Mouse (Mus musculus): ENCODE data around the gene Polrmt.
A peak's percentile ranks its signal among the peaks of the same experiment; 100 is the strongest.

Gene Polrmt

DNA sequence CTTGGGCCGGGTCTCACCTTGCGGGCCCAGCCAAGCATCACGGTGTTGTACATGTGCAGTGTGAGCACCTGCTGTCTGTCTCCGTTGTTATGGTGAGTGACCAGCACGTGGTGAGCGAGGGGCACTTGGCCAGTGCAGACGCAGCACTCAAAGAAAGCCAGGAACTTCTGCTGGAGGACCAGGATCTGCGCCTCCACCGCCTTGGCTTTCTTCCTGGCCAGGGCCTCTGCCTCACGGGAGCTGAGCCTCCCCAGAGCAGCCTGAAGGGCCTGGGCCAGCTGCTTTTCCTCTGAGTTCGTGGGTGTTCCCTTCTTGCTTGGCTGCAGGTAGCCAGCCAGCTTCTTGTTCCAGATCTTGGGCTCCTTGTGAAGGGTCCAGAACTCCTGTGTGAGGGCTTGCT is 3.2 kb downstream of the Polrmt start:
- DNase-seq (ENCODE audit: low spot score), result no peak

DNA sequence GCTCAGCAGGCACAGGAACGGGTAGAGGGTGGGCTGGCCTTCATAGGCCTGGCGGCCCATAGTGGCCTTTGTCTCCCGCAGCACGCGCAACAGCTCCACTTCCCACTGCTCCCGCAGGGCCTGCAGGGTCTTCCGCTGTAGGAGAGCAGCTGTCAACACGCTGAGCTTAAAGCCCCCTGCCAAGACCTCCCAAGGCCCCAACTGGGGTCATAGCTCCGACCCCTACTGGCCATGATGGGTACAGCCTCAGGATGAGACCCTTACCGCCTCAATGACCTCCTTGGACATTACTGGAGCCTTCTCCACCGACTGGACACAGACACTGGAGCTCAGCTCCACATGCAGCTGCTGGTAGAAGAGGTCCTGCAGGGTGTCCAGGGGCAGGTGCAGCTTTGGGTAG is 5.5 kb downstream of the Polrmt start:
- peak; percentile 37 for DNase-seq (ENCODE audit: low spot score)

DNA sequence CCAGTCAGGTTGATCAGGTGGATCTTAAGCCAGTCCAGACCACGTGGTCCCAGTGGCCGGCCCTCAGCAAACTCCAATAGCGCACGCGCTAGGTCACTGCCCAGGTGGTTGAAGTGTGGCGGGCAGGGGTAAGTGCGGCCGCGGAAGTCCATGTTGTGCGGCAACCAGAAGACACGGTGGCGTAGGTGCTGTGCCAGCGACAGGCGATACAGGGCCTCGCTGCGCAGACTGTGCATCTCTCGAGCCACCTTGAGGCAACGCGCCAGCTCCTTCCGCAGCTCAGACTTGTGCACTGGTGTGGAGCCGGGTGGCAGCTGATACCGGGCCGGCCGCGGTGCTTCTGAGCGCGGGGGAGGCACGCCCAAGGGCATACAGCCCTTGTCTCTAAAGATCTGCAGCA is 7.1 kb downstream of the Polrmt start:
- no peak for DNase-seq (ENCODE audit: low spot score)

DNA sequence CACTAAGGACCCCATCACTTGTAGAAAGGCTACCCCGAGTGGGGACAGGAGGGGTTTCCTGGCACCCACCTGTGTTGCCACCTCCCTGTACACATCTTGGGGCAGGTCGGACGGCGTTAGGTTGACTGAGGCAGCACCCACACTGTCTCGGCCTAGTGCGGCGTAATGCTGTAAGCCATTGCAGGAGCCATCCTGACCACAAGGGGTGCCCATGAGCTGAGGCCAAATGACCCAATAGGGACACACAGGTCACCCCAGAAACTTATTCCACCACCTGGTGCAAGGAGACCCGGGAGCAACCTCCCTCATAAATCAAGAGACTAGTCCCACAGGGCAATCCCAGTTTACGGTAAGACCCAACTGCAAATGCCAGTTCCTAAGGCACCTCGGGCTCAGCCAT is 8.1 kb downstream of the Polrmt start:
- DNase-seq (ENCODE audit: low spot score), result peak; percentile 19

DNA sequence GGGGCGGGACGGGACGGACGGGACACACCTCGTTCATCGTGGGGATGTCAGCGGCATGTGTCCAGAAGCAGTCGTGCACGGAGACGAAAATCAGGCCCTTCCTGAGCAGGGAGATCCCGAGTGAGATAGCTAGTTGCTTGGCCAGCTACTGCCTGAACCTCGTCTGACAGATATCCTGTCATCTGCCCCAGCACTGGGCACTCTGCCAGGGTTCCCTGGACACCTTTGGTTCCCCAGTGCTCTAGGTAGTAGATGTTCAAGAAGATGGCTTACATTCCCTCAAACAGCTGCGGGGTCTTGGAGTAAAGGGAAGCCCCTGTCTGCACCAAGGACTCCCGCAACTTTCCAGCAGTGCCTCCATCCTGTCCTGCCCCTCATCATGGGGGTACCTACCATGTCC is 9.7 kb downstream of the Polrmt start:
- DNase-seq (ENCODE audit: low spot score), result no peak

DNA sequence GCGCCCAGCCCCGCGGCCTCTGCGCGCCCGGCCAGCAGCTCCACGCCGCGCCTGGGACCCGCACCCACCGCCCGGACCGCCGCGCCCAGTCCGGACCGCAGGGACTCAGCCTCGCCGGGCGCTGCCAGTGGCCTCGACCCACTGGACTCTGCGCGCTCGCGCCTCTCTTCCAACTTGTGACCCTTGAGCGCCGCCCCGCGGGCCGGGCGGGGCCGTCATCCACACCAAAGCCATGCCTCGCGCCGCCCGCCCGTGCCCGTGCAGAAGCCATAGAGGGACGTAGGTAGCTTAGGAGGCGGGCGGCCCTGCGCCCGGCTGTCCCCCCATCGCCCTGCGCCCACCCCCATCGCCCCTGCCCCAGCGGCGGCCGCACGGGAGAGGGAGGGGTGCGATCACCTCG is 11.0 kb downstream of the Polrmt start:
- DNase-seq (ENCODE audit: low spot score), result peak; percentile 44

DNA sequence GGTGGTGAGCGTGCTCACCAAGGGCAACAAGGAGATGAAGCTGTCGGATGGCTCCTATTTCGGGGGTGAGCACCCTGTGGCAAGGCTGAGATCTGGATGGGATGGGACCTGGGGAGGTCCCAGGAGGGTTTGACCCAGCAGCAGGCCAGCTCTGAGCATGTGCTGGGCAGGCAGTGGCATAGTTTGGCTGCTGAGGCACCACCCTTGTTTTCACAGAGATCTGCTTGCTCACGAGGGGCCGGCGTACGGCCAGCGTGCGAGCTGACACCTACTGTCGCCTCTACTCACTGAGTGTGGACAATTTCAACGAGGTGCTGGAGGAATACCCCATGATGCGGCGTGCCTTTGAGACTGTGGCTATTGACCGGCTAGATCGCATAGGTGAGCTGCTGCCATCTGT is 12.5 kb downstream of the Polrmt start:
- no peak for DNase-seq (ENCODE audit: low spot score)

DNA sequence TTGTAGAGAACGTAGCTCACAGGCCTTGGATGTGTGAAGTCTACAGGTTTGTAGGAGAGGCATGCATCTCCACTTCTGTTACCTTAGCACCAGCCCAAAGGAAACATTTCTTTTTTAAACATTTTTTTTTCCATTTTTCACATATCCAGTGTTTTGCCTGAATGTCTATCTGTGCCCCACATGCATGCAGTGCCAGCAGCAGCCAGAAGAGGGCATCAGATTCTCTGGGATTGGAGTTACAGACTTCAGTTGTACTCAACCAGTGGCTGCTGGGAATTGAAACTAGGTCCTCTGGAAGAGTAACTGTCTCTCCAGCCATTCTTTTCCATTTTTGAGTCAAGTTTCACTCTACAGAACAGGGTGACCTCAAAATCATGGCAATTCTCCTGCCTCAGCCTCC is 13.9 kb downstream of the Polrmt start:
- peak; percentile 40 for DNase-seq (ENCODE audit: low spot score)

DNA sequence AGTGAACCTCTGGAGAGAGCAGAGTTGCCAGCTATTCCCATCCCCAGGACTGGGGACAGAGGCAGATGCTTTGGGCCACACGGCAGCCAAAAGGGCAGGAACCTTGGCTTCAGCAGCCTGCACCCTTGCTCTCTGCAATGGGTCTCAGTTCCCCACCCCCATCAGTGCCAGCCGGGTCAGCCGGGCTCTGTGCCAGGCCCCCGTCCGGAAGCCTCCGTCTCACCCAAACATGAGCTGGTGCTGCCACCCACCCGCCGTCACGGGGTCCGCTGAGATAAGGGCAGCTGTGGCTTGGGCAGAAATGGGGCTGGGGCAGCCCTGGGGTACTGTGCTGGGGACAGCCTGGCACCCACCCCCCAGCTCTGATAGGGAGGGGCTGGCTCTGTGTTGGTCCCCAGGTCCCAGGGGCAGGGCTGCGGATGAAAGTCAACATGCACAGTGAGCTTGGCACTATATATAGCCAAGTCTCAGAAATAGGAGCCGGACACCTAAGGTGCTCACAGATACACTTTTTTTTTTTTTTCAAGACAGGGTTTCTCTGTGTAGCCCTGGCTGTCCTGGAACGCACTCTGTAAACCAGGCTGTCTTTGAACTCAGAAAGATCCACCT is 16.9 kb downstream of the Polrmt start:
- no peak for DNase-seq (ENCODE audit: low spot score)

DNA sequence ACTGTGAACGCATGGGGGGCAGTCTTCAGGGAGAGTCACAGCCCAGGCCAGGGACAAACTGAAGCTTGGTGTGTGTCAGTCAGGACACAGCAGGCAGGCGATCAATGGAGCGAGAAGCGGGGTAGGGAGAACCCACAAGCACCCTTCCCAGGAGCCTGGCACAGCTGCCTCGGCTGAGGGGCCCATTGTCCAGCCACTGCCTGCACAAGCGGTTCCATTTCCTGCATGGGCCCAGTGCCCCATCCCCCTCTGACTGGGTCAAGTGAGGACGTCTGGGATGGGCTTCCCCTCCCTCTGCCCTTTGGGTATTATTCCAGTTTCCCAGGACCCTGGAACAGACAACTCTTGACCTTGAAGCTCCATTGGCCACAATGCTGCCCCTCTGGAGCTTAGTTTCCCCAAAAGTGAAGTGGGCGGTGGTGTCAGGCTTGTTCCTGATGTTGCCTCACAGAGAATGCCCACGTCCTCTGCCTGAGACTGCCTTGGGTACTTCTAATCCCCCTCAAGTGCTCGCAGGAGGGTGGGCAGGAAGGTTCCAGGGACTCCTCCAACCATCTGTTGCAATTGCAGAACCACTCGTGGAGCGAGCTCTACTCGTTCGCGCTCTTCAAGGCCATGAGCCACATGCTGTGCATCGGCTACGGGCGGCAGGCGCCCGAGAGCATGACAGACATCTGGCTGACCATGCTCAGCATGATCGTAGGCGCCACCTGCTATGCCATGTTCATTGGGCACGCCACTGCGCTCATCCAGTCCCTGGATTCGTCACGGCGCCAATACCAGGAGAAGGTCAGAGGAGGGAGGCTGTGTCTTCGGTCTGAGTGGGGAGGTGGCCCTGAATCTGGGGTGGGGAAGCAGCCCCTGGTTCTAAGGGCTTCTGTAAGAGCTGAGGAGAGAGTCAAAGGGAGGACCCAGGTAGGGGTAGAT is 17.8 kb downstream of the Polrmt start:
- DNase-seq (ENCODE audit: low spot score), result no peak

DNA sequence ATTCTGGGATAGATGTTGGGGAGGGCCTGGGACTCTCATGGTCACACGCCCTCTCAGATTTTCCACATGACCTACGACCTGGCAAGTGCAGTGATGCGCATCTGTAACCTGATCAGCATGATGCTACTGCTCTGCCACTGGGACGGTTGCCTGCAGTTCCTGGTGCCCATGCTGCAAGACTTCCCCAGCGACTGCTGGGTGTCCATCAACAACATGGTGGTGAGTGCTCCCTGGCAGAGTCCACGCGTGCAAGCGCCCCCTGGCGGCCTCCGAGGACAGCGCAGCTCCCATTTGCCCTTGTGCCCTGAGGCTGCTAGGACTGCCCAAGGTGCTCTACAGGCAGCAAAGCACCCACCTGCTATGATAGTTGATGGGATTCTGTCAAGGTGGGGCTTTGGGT is 20.3 kb downstream of the Polrmt start:
- DNase-seq (ENCODE audit: low spot score), result no peak

DNA sequence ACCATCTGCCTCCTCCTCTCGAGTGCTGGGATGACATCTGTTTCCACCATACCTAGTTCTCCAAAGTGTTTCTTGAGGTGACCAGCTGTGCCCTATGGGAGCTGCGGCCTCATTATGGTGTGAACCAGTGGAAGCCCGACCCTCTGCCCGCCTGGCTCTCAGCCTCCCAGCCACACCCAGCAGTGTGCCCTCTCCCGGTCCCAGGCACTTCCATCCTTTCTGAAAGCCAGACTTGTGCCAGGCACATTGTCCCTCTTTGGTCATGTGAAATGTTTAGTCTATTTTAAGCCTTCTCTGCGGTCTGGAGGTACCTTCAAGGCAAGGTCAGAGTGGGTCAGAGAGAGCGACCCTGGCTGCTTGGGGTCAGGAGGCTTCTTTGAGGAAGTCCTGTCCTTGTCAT is 22.7 kb downstream of the Polrmt start:
- DNase-seq (ENCODE audit: low spot score), result no peak

DNA sequence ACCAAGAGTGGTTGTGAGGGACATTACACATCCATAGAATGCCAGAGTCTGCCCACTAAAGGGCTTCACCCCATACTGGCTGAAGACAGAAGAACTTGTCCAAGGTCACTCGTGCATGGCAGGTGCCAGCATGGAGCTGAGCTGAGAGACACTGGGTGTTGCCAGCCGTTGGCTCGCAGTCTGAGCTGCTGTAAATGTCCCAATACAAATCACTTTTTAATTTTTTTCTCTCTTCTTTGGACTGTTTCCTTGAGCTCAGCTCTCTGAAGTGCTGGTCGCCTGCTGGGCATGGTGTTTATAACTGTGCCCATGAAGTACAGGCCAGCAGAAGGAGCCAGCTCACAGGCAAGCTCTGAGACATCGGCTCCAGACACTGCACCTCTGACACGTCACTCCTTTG is 23.3 kb downstream of the Polrmt start:
- no peak for DNase-seq (ENCODE audit: low spot score)

DNA sequence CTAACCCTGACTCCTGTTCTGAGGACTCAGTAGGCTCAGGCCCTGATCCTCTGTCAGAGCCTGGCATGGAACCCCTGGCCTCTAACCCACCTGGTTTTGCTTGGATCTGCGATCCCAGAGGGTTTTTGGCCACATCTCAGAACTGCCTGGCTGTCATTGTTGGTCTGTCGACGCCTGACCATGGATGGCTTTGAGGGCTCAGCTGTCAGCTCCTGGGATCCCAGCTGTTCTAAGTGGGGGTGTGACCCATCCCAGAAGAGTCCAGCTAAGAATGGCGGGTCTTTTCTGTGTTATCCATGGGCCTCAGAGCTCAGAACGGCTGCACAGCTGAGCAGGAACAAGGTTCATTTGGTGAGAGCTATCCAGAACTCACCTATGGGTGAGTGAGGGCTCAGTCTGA is 25.3 kb downstream of the Polrmt start:
- no peak for DNase-seq (ENCODE audit: low spot score)

DNA sequence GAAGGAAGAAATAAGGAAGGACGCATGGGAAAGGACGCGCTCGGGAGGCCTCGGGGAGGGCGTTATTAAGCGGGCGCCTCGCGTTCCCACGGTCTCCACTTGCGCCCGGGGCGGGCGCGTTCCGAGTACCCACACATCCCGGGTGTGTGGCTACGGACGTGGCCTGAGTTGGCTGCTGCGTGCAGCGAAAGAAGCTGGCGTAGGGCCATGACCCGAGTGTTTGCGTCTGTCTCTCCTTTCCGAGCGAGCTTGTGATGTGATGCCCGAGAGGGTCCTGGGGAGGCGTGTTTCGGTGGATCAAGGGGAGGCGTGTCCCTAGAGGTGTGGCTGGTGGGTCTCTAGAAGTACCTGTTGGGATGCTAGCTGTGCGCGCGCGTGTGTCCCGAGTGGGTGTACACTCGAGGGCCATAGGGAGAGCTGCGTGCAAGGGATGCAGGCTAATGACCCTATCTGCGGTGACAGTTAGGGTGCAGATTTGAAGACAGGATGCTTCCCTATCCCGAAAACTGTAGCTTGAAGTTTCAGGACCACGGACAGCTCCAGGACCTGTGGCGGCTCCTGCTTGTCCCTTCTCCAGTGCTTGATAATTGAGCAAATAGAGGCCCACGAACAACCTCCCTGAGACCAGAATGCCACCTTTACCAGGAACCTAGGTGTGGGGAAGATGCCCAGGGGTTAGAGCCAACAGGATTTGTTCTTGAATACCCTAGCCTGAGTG is 28.6 kb downstream of the Polrmt start:
- DNase-seq (ENCODE audit: low spot score), result peak; percentile 91

DNA sequence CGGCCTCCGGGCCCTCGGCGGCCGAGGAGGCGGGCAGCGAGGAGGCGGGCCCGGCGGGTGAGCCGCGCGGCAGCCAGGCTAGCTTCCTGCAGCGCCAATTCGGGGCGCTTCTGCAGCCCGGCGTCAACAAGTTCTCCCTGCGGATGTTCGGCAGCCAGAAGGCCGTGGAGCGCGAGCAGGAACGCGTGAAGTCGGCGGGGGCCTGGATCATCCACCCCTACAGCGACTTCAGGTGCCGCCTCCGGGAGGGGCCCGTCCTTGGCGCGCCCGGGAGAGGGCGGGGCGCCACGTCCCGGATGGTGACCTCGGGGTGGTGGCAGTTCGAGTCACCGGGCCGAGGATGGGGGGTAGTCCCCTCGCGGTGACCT is 29.4 kb downstream of the Polrmt start:
- no peak for DNase-seq (ENCODE audit: low spot score)

DNA sequence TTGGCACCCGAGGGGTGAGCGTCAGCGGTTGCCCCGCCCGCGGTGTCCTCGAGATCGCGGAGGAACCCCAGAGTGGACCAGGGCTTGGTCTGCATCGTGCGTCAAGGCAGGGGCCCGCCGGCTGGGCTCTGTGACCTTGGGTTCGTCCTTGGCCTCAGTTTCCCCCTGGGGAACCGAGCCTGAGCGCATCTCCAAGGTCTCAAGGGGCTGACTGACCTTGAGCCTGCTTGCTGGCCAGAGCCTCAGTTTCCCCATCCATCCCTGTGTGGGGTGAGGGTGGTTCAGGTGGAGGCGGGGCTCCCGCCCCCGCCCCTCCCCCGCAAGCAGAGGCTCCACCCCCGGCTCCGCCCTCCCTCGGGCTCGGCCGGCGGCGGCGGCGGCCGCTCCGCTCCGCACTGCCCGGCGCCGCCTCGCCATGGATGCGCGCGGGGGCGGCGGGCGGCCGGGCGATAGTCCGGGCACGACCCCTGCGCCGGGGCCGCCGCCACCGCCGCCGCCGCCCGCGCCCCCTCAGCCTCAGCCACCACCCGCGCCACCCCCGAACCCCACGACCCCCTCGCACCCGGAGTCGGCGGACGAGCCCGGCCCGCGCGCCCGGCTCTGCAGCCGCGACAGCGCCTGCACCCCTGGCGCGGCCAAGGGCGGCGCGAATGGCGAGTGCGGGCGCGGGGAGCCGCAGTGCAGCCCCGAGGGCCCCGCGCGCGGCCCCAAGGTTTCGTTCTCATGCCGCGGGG is 30.0 kb downstream of the Polrmt start, which contains the start of gene Hcn2:
Hcn2 (plus strand) TSS at position 381 of the 734 bp plus-strand sequence.
- no peak for DNase-seq (ENCODE audit: low spot score)

DNA sequence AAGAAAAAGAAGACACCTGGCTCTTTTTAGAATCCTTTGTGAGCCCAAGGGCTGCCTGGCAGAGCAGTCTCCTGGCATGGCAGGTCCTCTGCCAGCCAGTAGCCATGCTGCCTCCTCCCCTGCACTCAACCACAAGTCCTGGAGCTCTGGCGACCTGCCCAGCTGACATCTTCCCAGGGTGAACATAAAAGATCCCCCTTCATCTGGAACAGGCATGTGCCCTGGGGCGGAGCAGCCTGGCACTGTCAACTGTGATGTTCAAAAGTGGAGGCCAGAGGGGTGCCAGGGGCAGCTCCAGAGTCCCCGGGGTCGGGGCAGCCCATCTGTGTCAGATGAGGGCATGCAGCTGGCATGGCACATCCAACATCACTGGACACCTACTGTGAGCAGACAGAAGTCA is 31.4 kb downstream of the Polrmt start:
- no peak for DNase-seq (ENCODE audit: low spot score)

DNA sequence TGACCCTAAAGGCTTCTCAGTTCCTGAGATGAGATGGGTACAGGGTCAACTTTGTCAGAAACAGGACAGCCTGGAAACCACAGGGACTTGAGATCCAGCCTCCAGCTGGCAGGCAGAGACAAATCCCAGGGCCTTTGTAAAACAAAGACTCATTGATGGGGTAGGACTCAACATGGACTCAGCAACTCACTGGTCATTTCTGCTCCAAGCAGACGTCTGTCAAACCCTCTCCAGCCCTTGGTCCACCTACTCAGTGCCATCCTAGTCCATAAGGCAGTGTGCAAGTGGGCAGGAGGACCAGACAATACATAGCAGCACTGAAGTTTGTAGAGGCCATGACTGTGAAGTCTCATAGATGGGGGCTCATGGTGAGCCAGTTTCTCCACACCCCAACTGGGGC is 33.2 kb downstream of the Polrmt start:
- no peak for DNase-seq (ENCODE audit: low spot score)

DNA sequence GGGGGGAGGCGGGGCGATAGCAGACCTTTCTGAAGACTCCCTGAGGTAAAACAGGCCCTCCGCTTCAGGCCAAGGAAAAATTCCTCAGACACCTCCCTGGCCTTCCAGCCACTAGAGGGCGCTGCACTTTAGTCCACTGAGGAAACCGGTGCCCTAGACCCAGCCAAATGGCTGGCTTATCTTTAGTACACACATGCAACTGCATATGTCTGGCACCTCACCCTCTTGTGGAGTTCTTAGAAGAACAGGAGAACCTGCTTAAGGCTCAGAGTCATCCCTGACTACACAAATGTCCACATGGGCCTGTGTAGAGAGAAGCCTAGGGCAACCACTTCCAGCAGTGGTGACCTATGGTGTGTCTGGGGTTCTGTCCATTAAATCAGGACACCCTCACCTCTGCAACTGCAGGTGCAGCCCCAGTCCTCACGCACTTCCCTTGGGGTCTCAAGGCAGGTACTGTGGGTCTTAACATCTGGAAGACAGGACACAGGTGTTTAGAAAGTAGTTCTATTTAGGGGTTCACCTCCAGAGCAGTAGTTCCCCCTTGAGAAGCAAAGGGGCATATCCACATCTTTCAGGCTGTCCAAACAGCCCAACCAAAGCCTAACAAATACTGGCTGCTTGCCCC is 33.8 kb downstream of the Polrmt start:
- peak; percentile 88 for DNase-seq (ENCODE audit: low spot score)

DNA sequence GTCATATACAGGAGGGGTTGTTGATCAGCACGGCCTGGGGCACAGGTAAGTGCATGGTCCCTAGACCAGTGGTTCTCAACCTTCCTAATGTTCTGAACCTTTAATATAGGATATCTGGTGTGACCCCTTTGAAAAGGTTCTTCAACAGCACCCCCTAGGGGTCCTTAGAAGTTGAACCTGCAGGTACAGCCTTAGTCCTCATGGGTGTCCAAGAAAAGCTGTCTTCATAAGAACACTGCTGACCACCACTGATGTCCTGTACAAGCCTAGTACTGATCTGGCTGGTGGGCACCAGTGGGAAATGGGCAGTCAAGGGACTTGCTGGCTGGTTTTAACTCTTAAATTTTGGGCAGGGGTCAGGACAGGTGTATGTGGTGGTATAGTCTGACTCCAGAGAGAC is 34.4 kb downstream of the Polrmt start:
- DNase-seq (ENCODE audit: low spot score), result peak; percentile 53

DNA sequence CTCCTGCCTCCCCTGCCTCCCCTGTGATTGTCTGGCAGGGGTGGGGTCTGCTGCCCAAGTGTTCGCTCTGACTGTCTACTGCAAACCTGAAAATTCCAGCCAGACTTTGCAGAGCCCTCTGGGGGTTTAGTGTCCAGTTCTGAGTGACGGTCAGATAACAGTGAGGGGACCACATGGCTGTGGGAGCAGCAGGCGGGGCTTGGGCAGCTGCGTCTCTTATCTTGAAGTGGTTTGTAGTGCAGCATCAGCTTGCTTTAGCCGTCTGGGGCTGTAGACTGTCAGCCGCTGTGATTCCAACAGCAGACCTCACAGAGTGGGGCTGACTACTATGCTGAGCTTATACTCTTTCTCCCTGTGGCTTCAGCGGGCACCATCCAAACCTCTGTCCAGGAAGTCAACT is 37.1 kb downstream of the Polrmt start:
- DNase-seq (ENCODE audit: low spot score), result no peak

All from embryo, embryonic 10.5 days (tissue).